Mouse (Mus musculus) testis, adult 2 months (tissue): ENCODE data around the gene Rad51b.

Source experiments
- CTCF ChIP-seq: fragments of 200-500 bp; IDR thresholded peaks from 2 replicates; pipeline ENCODE4 v1.5.1; 2012; ENCODE audit warnings: low read depth, mild to moderate bottlenecking, inconsistent platforms, low read length, moderate library complexity; ENCODE audit not compliant: control insufficient read depth, insufficient read depth, insufficient replicate concordance
- POLR2A ChIP-seq: fragments of 200-500 bp; IDR thresholded peaks from 2 replicates; pipeline ENCODE4 v1.6.1; 2012; ENCODE audit warnings: low read depth, mild to moderate bottlenecking, inconsistent platforms, low read length, moderate library complexity; ENCODE audit not compliant: control insufficient read depth

DNA sequence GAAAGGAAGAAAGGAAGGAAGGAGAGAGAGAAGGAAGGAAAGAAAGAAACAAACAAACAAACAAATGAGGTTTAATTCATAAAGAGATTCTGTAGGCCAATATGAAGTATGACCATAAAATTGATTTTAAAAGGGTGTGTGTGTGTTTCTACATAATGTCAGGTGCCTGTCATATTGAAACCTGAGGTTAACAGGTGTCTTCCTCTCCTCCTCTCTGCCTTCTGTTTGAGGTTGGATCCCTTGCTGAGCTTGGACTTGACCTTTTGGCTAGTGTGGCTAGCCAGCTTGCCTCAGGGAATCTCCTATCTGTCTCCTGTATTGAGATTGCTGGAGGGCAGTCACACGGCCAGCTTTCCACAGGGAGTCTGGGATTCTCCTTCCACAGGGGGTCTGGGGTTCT is 506.6 kb downstream of the Rad51b start:
- TF ChIP-seq CTCF (no peak), POLR2A (no peak)
